Mouse (Mus musculus) heart, postnatal 10 days (tissue): ENCODE results near the gene Sertad1. TPM values are rescaled to one million over a fixed set of nuclear protein-coding genes. Genes with fewer than 3 reads are reported as not detected.
A peak's percentile ranks its signal among the peaks of the same experiment; 100 is the strongest.

Source experiments
- DNase-seq, 2 experiments: peaks; one replicate each; pipeline ENCODE4 v3.0.0; 2021
- intact Hi-C: fragments of 180-260 bp; cut with DNase I; formaldehyde crosslinking; loops from one replicate; pipeline ENCODE4 v1.15.1; 2025
- total RNA-seq, 2 experiments: library from RNA; stranded (reverse); gene quantifications; 2 replicates each; pipeline ENCODE4 v1.2.3; 2021

Sertad1 gene
- 10 to 100 TPM; 13.1 to 13.4 TPM for total RNA-seq

DNA sequence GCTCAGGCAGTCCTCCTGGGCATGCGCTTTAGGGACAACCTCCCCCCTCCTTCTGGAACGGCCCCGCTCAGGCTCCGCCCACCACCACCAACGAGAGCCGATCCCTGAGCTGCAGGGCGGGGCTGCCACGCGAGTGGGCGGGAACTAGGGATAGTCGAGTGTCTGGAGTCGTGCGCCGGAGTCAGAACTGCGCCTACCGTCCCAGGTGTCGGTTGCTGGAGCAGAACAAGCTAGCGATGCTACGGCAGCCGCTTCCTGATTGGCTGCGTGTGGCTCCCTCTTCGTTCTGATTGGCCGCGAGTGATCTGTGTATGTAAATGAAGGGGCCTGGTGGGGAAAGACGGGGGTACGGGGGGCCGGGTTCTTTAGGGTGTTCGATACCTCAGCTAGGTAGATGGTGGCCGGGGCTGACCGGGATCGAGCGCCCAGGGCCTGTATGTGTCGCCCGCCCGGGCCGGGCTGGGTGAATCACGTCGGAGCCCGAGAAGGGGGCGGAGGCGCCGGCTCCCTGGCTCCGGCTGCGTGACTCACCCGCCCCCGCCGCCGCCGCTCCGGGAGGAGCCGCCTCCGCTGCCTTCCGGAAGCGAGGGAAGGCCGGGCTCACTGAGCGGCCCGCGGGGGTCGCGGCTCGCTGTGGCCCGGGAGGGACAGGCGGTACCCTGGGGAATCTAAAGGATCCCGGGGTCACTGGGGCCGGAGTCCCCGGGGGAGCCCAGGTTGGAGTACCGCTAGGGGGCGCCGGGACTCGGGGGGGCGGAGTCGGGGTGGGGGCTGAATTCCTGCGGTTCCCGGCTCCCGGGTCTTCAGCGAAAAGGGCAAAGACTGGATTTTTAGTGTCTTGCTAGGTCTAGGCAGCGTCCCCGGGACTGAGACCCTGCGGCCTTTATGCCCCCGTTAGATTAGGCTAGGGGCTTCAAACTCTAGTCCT is at the start of gene Sertad1:
Sertad1 (plus strand) TSS at position 141 of the 928 bp plus-strand sequence.
- intact Hi-C loops = no loop called here

DNA sequence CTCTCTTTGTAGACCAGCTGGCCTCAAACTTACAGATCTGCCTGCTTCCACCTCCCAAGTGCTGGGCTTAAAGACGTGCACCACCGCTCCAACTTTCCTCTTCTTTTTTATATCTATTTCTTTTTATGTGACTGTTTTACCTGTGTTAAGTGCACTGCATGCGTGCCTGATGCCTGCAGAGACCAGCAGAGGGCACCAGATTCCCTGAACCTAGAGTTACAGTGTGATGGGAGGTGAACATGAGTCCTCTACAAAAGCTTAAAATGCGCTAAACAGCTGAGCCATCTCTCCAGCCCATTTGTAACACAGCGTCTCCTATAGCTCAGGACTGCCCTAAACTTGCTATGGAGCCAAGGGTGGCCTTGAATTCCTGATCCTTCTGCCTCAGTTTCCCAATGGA is 49.2 kb upstream of the Sertad1 start:
- intact Hi-C loops = no loop called here

More for the DNA sequence above, at the start of gene Sertad1:
- peak; percentile 100 for DNase-seq

DNA sequence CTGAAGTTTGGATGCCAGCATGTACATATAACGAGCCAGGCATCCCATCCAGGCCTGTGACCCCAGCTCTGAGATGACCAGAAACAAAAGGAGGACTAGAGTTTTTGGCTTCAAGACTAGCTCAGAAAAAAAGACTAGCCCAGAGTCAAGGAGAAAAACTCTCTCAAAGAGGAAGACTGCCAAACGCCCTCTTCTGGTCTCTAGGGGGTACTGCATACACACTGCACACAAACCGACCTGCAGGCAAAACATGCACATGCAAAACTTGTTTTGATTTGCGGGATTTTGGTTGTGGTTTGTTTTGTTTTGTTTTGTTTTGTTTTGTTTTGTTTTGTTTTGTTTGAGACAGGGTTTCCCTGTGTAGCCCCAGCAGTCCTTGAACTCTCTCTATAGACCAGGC is 46.7 kb upstream of the Sertad1 start:
- intact Hi-C loops = no loop called here
- no peak for DNase-seq

More for the DNA sequence above, 49.2 kb upstream of the Sertad1 start:
- DNase-seq = no peak

DNA sequence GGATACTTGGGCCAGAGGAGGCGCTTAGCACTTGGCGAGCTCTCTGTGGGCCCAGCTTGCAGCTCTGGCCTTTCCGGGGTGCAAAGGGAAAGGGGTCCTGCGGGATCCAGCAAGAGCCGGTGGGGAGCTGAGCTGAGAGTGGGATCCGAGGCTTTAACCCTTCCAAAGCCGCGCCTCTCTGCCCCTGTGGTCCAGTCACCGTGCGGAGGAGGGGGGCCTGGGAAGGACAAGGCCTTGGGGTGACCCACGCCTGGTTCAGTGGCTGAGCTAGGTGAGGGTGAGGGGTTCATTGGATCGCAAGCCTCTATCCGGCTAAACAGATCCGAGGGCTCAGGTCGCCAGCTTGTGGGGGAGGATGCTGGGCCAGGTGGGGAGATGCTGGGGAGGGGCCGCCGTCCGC is 40.7 kb upstream of the Sertad1 start:
- intact Hi-C loops = loop anchor here (5.0 kb wide), 1 partner anchor 109 kb away; the partner anchor contains the start of gene Ltbp4
- DNase-seq = no peak

DNA sequence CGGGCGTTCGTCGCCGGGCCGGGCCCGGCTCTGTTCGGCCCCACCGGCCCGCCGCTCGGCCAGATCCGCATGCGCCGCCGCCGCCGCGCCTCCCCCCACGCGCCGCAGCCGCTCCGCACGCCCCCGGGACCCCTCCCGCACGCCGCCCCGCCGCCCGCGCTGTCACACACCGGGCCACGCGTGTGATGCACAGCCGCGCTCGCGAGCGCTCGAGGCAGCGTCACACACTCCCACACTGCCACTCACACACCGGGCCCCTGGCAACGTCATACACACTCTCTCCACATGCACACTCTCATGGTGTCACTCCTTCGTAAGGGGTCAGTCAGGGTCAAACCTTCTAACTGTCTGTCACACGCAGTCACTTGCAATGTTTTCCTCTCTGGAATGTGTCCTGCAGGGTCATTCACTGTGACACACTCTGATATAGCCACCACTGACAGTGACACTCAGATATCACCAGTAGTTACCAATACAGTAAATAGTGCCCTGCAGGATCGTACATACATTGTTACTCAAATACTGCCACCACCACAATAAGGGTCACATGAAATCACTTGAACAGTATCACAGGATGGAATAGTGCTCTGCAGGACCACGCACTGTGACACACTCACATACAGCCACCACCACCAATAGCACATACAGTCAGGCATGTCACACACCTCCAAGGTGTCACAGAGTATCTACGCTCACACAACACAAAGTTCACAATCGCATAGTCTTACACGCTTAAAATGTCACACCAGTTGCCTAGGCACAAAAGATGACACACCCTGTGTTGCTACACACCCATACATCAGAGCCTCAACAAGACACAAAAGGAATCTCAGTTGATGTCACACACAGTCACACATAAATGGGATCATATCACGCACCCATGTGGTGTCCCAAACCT is 39.9 kb upstream of the Sertad1 start:
- peak; percentile 36 to 41 for DNase-seq
- intact Hi-C loops = loop anchor here (5.0 kb wide), 1 partner anchor 109 kb away; the partner anchor contains the start of gene Ltbp4

DNA sequence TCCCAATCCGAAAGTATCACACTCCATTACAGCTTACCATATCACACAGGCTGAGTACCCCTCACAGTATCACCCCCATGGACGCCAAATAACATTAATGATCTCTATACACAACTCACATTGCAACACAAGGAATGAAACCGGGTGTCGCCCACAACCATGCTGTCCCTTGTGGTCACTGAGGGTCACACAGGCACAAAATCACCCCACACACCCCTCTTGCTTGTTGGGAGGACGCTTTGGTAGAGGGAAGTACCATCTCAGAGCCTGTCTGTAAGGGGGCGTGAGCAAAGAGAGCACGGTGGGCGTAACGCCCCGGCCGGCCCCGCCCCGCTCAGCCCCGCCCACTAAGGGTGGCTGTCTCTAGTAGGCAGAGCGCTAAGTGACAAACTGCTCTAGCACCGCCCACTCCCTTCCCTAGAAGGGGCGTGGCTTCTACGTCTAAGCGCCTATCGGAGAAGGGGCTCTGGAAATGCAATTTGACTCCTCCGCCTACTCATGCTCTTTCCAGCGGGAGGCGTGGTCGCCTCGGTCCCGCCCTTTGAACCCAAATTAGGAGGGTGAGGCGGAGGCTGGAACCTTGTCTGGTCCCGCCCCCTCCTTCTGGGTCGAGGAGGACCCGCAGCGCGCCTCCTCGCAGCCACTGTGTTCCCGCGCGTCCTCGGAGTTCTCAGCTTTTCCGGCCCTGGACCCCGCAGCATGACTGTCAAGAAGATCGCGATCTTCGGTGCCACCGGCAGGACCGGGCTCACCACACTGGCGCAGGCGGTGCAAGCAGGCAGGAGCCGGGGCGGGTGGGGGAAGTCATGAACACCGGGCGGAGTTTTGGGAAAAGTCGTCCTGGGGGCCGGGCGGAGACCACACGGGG is 39.1 kb upstream of the Sertad1 start, which contains the start of the genes Sptbn4 and Blvrb:
Sptbn4 (minus strand) TSS at position 268 of the 868 bp plus-strand sequence.
Blvrb (plus strand) TSS at position 560 of the 868 bp plus-strand sequence.
- DNase-seq = peak; percentile 99
- intact Hi-C loops = loop anchor here (1.0 to 5.0 kb wide), 2 partner anchors 25 to 110 kb away; partner anchors contain the start of gene Ltbp4

DNA sequence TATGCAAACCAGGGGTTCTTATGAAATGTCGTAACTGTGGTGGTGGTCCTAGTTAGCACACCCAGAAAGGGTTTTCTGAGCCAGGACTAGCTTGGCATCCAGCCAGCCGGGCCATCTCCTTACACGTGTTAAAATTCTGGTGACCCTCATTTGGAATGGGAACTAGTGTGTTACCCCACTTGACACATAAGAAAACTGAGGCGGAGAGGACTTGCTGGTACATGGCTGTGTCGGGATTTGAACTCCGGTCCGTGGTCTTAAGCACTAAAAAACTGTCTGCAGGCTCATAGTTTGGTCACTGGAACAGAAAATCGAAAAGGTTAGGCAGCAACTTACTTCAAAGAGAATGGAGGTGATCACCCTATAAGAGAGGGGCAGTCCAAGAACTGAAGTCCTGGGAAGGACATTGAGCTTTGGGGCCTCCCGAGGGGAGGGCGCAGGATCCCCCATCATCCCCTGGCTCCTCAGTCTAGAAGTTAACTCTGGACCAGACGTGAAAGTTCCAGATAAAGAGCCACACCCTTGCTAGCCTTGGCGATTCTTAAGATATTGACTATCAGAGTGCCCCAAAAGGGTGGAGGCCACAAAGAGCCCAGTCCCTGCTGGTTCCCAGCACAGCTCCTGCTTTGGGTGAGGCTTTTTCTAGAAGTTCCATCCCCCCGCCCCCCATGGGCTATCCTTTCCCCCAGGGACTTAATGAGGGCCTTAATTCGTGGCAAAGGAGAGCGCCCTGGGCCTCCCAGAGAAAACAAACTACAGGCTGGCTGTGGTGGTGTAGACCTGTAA is 38.1 kb upstream of the Sertad1 start:
- intact Hi-C loops = loop anchor here (1.0 to 5.0 kb wide), 2 partner anchors 24 to 111 kb away; partner anchors contain the start of gene Ltbp4
- peak; percentile 12 to 21 for DNase-seq

DNA sequence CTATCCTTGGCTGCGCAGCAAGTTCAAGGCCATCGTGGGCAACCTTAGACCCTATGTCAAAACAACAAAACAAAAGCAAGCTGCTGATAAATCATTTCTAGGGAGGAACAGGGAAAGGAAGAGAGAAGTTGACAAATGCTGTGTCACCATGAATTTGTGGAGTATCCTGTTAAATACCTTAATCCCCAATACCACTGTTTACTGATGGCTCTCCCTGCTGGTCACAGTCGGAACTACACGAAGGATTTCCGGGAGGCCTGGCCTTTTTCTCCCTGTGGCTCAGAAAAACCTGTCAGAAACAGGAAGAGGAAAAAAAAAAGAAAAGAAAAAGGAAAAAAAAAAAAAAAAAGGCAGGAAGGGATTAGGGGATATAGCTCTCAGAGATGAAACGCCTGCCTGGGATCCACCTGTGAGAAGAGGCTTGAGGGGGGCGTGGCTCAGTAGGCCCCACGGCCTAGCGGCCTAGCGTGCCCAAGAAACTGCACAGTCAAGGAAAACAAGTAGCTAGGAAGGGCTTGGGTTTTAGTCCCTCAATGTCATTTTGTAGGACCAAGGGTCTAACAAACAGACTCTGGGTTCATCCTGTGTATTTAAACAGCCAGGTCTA is 37.4 kb upstream of the Sertad1 start:
- peak; percentile 75 to 89 for DNase-seq
- intact Hi-C loops = loop anchor here (5.0 kb wide), 1 partner anchor 112 kb away; the partner anchor contains the start of gene Ltbp4

DNA sequence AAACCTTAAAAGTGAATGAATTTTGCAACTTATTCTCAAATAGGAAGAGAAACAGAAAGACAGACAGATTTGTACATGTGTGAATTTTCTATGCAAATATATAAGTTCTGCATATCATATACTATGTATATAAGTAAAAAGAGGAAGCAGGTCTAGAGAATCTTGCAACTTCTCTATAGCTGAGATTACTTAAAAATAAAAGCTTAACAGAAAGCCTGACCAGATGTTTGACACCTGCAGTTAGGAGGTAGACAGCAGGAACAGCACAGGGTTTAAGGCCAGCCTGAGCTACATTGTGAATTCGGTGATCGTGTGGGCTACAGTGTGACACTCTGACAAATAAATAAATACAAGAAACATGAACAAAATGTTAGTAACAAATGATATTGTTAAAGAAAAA is 35.4 kb upstream of the Sertad1 start:
- intact Hi-C loops = no loop called here
- no peak for DNase-seq

DNA sequence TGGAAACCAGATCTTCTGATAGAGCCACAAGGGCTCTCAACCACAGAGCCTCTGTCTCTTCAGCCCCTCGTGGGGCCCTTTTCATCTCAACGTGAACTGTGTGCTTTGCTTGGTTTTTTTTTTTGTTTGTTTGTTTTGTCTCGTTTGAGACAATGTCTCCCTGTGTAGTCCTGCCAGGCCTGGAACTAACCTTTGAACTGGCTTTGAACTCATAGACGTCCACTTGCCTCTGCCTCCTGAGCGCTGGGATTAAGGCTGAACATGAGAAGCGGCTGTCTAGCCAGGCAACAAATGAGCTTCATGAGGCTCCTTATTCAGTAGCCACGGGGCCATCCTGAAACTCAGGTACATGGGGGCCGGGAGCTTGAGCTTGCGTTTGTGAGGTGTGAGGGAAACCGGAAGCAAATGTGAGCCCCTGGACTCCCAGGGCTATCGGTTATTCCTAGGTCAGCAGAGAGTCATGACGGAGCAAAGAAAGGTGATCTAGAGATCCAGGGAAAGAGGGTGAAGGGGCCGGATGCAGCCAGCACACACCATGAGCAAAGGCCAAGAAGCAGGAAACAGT is 34.4 kb upstream of the Sertad1 start:
- DNase-seq = no peak
- intact Hi-C loops = loop anchor here (2.0 kb wide), 1 partner anchor 15 kb away; no protein-coding TSS in a partner anchor

DNA sequence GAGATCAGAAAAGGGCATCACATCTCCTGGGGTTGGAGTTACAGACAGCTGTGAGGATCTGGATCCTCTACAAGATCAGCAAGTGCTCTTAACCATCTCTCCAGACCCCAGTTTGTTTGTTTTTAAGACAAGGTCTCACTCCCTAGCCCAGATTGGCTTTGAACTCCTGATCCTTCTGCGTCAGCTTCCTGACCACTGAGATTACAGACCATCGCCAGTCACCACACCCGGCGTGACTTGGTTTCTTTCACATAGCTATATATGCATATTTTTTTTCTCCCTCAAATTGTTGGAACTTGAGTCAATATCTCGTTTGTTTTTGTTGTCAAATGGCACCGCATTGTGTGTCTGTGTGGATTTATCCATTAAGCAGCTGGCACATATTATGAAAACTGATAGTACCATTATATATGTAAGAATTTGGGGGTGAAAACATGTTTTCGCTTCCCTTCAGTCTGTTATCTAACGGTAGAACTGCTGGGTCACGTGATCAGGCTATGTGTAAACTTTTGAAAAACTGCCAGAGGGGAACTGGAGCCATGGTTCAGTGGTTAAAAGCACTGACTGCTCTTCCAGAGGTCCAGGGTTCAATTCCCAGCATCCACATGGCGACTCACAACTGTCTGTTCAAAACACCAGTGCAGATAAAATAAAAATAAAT is 32.1 kb upstream of the Sertad1 start:
- no peak for DNase-seq
- intact Hi-C loops = no loop called here

DNA sequence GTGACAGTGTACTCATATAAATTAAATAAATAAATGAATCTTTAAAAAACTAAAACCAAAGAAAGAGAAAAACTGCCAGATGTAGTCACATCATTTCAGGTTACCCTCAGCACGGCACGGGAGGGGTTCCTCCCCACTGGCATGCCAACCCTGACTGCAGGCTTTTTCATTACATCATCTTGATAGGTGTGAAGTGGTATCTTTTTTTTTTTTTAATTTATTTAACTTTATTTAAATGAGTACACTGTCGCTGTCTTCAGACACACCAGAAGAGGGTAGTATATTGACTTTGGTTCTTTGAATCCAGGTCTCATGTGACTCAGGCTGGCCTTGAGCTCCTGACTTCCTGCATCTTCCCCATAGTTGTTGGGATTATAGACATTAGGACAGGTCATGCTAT is 31.4 kb upstream of the Sertad1 start:
- no peak for DNase-seq
- intact Hi-C loops = no loop called here

DNA sequence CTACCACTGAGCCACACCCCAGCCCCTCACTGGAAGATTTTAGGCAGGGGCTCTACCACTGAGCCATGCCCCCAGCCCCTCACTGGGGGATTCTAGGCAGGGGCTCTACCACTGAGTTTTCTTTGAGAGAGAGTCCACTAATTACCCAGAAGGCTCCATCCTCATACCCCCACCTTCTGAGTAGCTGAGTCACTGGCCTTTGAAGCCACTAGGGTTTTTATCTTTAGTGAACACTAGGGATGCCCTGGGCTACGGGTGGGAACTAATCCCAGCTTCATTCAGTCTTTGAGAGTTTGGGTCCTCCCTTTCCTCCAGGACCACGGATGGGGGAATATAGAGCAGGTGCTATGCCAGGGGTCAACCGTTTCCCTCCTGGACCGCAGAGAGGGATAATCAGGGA is 28.1 kb upstream of the Sertad1 start:
- intact Hi-C loops = no loop called here
- DNase-seq = no peak

DNA sequence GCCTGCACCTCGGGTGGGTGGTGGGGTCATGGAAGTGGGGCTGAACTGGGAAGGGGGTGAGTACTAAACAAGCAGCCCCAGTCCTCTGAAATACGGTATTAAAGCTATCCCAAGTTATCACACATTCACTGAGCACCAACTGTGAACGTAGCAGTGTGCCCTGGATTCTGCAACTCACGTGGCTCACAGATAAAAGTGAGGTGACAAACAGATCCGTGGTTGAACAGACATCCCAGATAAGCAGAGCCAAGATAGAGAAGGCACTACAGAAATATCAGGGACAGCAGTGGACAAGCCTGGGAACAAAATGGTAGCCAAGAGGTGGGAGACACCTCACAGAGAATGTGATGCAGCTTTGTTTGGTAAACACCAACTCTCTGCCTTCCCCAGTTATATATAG is 27.1 kb upstream of the Sertad1 start:
- intact Hi-C loops = no loop called here
- DNase-seq = no peak

DNA sequence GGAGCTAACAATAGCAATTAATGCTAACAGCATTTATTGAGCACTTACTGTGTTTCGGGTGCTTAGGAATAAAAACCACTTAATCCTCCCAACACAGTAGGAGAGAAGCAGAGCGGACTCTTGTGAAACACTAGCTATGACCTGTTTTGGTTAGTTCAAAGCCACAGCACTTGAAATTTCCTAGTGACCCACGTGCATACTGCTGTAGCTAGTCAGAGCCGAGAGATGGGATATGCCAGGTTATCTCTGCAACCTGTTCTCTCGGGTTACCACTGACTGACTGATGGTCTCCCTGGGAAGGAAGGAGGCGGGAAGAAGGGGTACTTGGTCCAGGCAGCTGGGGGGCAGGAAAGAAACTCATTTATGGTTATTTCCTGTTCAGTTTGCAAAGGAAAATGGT is 26.2 kb upstream of the Sertad1 start:
- intact Hi-C loops = no loop called here
- no peak for DNase-seq

DNA sequence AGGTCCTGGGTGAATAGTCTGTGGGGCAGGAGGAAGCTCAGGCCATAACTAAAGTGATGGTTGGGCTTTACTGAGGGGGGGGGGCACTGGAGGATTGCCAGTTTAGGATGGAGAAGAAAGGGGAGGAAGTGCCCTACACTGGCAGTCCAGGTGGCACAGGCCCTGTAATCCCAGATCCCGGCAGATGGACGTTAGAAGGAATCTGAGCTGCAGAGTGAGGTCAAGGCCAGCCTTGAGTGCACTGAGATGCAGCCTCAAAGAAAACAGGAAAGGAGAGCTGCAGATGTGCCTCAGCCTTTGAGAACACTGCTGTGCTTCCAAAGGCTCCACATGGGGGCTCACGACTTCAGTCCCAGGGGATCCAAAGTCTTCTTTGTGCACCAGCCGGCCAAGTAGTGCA is 19.1 kb upstream of the Sertad1 start:
- no peak for DNase-seq
- intact Hi-C loops = loop anchor here (2.0 kb wide), 1 partner anchor 15 kb away; no protein-coding TSS in a partner anchor

DNA sequence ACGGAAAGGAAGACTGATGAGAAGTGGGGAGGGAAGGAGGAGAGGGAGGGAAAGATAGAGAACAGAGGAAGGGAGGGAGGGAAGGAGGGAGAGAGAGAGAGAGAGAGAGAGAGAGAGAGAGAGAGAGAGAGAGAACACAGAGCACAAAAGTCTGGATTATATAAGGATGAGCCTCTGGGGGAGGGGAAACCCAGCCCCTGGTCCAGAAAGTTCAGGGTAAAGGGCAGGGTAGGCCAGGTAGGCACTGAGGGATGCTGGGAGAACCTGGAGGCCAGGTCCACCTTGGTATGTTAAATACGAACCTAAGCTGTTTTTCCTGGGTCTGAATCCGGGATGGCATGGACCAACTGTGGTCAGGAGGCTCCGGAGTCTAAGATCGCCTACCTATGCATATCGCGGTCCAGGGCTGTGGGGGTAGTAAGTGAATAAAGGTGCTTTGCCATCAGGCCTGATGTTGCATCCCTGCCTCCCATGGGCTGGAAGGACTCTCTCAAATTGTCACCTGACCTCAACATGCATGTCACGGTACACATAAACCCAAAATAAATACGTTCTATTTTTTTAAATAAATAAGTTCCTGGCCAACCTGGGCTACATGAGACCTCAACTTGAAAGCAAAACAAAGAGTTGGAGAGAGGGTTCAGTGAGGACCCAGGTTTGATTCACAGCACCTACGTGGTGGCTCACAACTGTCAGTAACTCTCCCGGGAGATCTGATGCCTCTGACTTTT is 15.2 kb upstream of the Sertad1 start:
- intact Hi-C loops = loop anchor here (1.0 to 10.0 kb wide), 2 partner anchors 23 to 307 kb away; partner anchors contain the start of gene Egln2
- no peak for DNase-seq
